Mouse (Mus musculus): ENCODE measurements around the gene Gprin2. TPM values are rescaled to one million over a fixed set of nuclear protein-coding genes. Genes with fewer than 3 reads are reported as not detected.

Gene Gprin2
- total RNA-seq, 2 experiments from 2014 or later: 1.1 to 1.6 TPM

DNA sequence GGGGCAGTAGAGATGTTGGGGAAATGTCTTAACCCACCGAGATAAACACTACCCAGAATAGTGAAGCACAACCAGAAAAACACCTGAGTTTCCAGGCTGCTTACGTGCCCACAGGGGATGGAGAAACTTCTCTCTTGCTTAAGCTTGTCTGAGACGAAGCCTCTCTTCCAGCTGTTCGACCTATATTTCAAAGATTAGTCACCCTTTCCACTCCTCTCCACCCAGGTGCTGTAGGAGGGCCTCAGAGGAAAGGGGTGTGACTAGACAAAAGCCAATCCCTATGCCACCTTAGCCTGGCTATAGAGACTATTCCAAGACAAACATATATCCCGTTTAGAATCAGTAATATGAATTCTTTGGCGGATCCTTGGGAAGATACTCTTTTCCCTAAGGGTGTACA lies 6.5 kb upstream of the Gprin2 start:
- DNase-seq: no peak

DNA sequence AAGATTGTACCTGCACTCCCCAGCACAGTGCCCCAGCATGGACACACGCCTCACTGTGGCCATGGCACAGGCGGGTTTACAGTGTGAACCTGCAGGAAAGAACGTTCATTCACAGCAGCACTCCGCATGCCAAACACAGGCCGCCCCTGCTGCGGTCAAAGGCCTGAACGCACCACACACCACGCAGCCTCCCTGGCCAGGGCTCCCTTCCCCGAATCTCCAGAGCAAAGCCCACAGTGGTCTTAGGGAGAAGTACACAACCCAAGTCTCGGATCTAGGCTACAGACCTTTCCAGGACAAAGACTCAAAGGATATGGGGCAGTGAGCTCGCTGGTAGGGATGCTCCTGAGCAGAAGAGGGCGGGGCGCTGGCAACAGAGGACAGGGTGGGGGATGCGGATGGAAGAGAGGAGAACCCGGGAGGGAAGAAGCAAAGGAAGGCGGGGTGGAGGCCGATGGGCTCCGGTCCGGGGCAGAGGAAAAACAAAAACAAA lies 669 bp downstream of the Gprin2 start:
- DNase-seq: peak; percentile 42 to 66

GRCm38 (mm10) chr14:34196706-34197105 lies 4.7 kb downstream of the Gprin2 start:
- DNase-seq: peak; percentile 61 to 70

DNA sequence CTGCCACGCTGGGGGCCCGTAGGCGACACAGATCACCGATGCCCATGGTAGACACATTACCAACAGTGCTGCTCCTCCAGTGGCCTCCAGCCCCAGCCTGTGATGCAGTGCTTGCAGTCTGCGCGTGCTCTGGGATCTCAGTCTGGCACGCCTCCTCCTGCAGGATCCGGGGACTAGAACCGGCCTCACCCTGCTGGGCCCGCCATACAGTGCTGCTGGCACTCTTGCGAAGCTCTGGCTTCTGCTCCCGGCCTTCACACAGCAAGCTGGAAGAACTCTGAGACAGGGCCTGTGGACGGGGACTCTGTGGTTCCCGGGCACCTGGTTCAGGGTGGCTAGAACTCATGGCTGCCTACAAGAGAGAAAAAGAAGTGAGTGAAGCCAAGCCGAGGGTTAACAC lies 6.0 kb downstream of the Gprin2 start:
- DNase-seq: no peak

GRCm38 (mm10) chr14:34193879-34194278 lies 7.6 kb downstream of the Gprin2 start:
- no peak for DNase-seq

DNA sequence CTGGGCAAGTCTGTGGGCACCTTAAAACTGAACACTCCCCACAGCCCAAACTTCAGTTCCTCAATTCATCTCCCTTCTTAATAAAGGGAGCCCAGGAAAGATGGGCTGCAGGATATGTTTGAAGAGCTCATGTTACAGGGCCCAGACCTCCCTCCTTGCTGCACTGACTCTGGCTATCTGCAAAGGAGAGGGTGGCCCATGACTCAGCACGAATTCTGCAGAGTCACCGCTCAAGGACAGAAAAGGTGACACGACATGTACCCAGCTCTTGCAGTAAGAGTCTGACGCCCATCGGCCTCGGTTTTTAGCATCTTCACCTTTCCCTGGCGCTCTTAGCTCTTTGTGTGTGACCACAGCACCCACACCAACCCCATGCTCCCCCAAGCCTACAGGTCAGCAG lies 11.1 kb downstream of the Gprin2 start:
- peak; percentile 76 to 77 for DNase-seq

DNA sequence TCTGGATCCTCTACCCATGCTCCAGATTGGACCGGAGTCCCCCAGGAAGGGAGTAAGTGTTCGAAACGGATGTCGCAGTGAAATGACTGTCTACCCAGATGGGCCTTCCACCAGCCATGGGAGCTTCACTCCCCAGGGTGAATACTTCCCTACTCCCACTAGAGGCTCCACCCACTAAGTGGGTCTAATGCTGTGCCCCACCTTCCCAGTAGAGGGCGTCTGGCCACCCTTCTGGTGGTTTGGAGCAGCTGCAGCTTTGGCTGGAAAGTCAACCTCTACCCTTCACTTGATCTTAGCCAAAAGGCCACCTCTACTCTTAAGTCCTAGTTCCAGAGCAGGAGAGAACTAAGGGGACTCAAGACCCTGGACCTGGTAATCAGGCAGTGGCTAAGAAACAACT lies 12.8 kb downstream of the Gprin2 start:
- peak; percentile 80 to 83 for DNase-seq

- no peak for DNase-seq
Observed at GRCm38 (mm10) chr14:34183101-34183500, 18.4 kb downstream of the Gprin2 start.

- no peak for DNase-seq
Observed at GRCm38 (mm10) chr14:34179351-34179750, 22.1 kb downstream of the Gprin2 start.

DNA sequence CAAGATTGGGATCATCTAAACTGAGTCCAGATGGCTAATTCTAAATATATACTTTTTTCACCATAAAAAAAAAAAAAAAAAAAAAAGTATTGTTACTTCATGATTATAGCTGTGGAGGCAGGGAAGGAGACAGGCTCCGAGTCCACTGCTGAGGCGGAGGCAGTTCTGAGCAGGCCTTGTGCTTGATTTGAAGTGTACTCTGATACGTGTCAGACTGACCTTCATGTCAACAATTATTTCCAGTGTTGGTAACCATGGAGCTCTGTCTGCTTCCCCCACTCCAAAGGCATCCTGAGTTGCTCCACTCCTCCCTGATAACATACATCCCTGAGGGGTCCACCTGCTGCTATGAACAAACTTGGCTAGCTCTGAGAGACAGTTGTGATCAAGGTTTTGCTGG lies 30.3 kb downstream of the Gprin2 start:
- DNase-seq: no peak

- no peak for DNase-seq
Observed at GRCm38 (mm10) chr14:34155752-34156151, 45.7 kb downstream of the Gprin2 start.

DNA sequence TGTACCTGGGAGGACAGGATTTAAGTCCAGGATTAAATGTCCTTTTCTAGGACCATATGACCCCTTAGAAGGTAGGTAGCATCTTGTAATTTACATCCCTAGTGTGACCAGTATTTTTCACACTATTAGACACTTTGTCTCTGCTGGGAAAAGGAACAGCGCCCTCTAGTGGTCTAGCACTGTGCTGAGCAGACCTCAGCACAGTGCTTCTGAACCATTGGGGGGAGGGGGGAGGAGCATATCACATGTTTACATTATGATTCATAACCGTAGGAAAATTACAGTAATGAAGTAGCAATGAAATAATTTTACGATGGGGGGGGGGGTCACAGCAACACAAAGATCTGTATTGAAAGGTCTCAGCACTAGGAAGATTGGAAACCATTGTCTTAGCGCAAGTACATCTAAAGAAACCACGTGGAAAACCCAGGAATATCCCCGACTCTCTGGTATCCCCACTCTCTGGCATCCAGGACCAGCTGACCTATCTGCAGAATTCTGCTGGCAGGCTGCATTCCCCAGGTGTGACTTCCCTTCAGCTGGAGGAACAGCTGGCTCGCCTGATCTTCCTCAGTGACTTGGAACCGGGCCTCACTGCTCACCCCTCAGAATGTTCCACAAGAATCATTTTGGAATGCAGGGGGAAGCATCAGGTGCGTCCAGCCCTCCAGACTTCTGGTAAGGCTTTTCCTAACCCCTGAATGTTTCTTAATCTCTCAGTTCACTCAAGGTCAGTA lies 46.7 kb downstream of the Gprin2 start:
- peak; percentile 67 to 80 for DNase-seq

- DNase-seq: peak; percentile 76 to 83
Observed at GRCm38 (mm10) chr14:34152342-34152741, 49.1 kb downstream of the Gprin2 start, which contains the start of gene Npy4r. Npy4r (minus strand) TSS chr14:34152489.

- DNase-seq: no peak
Observed at GRCm38 (mm10) chr14:34142915-34143314, 58.5 kb downstream of the Gprin2 start.

- no peak for DNase-seq
Observed at GRCm38 (mm10) chr14:34142316-34142715, 59.1 kb downstream of the Gprin2 start.

DNA sequence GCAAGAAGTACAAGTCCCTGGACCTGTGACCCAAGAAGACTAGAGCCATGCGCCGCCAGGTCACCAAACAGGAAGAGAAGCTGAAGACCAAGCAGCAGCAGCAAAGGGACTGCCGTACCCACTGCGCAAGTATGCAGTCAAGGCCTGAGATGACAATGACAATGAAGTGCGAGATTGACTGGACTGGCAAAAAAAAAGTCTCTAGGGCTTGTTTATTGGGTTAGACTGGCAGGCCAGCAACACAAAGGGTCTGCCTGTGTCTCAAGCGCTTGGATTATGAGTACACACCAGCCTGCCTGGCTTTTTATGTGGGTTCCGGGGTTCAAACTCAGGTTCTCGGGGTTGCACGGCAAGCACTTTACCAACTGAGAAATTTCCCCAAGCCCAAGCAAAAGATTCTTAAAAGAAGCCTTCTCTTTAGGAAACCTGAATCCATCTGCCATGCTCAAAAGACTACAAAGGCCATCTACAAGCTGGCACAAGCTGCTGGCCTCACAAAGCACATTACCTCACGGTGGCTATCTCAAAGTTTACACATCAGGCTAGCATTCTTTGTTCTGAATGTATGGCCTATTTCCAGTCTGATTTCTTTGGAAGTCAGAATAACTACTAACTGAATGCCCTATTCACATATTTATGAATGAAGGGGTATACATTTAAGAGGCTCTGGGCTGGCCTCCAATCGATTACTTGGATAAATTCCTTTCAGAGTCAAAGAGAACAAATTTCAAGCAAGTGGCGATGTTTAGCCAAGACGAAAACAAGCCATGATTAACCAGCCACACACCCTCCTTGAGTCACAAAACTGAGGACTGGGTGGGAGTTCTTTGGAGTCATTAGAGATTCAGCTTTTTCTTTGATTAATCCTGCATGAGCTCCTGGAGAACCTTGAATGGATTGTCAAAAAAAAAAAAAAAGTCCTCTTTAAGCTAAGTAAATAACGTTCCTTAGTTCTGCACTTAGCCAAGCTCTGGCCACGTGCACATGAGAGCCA lies 61.5 kb downstream of the Gprin2 start:
- no peak for DNase-seq

Other genes with a start within 250 kb of the Gprin2 start
- not detected for gene Rbp3, start 247.7 kb downstream of the Gprin2 start, total RNA-seq (2021)
- gene Zfp488, start 222.9 kb downstream of the Gprin2 start, total RNA-seq (2021): not detected
- not detected for gene Gm30083, start 186.5 kb downstream of the Gprin2 start, total RNA-seq (2021)
- gene Gm5460, start 184.9 kb downstream of the Gprin2 start, total RNA-seq (2021): under 1 TPM in 1 of 2 experiments, not detected in 1; 0.17 TPM
- gene Antxrl, start 148.9 kb downstream of the Gprin2 start, total RNA-seq (2021): not detected
- gene Anxa8, start 115.7 kb downstream of the Gprin2 start, total RNA-seq (2021): 1 to 10 TPM; 2.8 to 3.5 TPM
- not detected for gene A630023A22Rik, start 98.9 kb downstream of the Gprin2 start, total RNA-seq (2021)
- under 1 TPM; 0.13 to 0.20 TPM for gene Npy4r, start 49.2 kb downstream of the Gprin2 start, total RNA-seq (2021)
- under 1 TPM; 0.20 TPM for gene Syt15, start 17.9 kb upstream of the Gprin2 start, total RNA-seq (2021)
- gene Shld2, start 108.8 kb upstream of the Gprin2 start, total RNA-seq (2021): 10 to 100 TPM in 1 of 2 experiments, 1 to 10 TPM in 1; 7.4 to 14.9 TPM
- gene Glud1, start 109.1 kb upstream of the Gprin2 start, total RNA-seq (2021): 100 to 1,000 TPM; 177 to 206 TPM
- gene Fam25c, start 153.8 kb upstream of the Gprin2 start, total RNA-seq (2021): not detected
- gene Sncg, start 173.1 kb upstream of the Gprin2 start, total RNA-seq (2021): 10 to 100 TPM; 12.3 to 34.4 TPM
- 10 to 100 TPM; 25.6 to 41.9 TPM for gene Mmrn2, start 173.8 kb upstream of the Gprin2 start, total RNA-seq (2021)